Mouse (Mus musculus) thymus, postnatal 0 days (tissue): ENCODE measurements around the gene Fgf22. TPM values are rescaled to one million over a fixed set of nuclear protein-coding genes. Genes with fewer than 3 reads are reported as not detected.

Experiments used
- polyA plus RNA-seq: library from polyadenylated mRNA; unstranded; fragments of >200 nt; fragmentation: Nextera tagmentation; extraction: Ambion mirVana; gene quantifications from 2 replicates; pipeline ENCODE4 v1.2.1, GENCODE M21; 2015

Gene Fgf22
- polyA plus RNA-seq, 1 experiment from 2014 or later, result 0.23 TPM

Other genes starting within 250 kb of the Fgf22 start
- 3.3 and 4.2 TPM in 2 replicates for gene Plpp2, start 221.3 kb upstream of the Fgf22 start, polyA plus RNA-seq
- gene Mier2, start 199.9 kb upstream of the Fgf22 start, polyA plus RNA-seq, result 32.4 and 32.7 TPM in 2 replicates
- not detected in 2 replicates for gene Theg, start 167.7 kb upstream of the Fgf22 start, polyA plus RNA-seq
- not detected in 2 replicates for gene C2cd4c, start 141.1 kb upstream of the Fgf22 start, polyA plus RNA-seq
- gene Shc2, start 117.2 kb upstream of the Fgf22 start, polyA plus RNA-seq, result 0.24 and 0.26 TPM in 2 replicates
- gene Odf3l2, start 109.3 kb upstream of the Fgf22 start, polyA plus RNA-seq, result 0.10 TPM in 1 of 2 replicates, not detected in the other
- 2.4 and 3.4 TPM in 2 replicates for gene Madcam1, start 90.5 kb upstream of the Fgf22 start, polyA plus RNA-seq
- 56.0 and 58.2 TPM in 2 replicates for gene Tpgs1, start 85.7 kb upstream of the Fgf22 start, polyA plus RNA-seq
- 138 and 141 TPM in 2 replicates for gene Cdc34, start 72.9 kb upstream of the Fgf22 start, polyA plus RNA-seq
- 0.35 and 0.48 TPM in 2 replicates for gene Gzmm, start 66.1 kb upstream of the Fgf22 start, polyA plus RNA-seq
- 376 and 398 TPM in 2 replicates for gene Bsg, start 50.6 kb upstream of the Fgf22 start, polyA plus RNA-seq
- 0.05 TPM in 1 of 2 replicates, not detected in the other for gene Hcn2, start 38.4 kb upstream of the Fgf22 start, polyA plus RNA-seq
- 35.2 and 39.5 TPM in 2 replicates for gene Polrmt, start 8.5 kb upstream of the Fgf22 start, polyA plus RNA-seq
- gene Rnf126, start 11.9 kb downstream of the Fgf22 start, polyA plus RNA-seq, result 74.1 and 80.0 TPM in 2 replicates
- gene Fstl3, start 22.2 kb downstream of the Fgf22 start, polyA plus RNA-seq, result 5.4 and 6.0 TPM in 2 replicates
- gene Prss57, start 35.9 kb downstream of the Fgf22 start, polyA plus RNA-seq, result 31.6 and 32.5 TPM in 2 replicates
- 50.5 and 51.3 TPM in 2 replicates for gene Palm, start 38.5 kb downstream of the Fgf22 start, polyA plus RNA-seq
- gene Misp, start 65.9 kb downstream of the Fgf22 start, polyA plus RNA-seq, result 7.5 and 10.5 TPM in 2 replicates
- gene Ptbp1, start 99.4 kb downstream of the Fgf22 start, polyA plus RNA-seq, result 217 and 246 TPM in 2 replicates
- gene Prtn3, start 119.4 kb downstream of the Fgf22 start, polyA plus RNA-seq, result 1.7 TPM in 2 replicates
- 3.3 and 3.4 TPM in 2 replicates for gene Plppr3, start 119.6 kb downstream of the Fgf22 start, polyA plus RNA-seq
- gene Elane, start 131.2 kb downstream of the Fgf22 start, polyA plus RNA-seq, result 0.30 and 0.74 TPM in 2 replicates
- gene Cfd, start 135.8 kb downstream of the Fgf22 start, polyA plus RNA-seq, result 4.2 TPM in 1 of 2 replicates, not detected in the other
- 32.6 and 39.1 TPM in 2 replicates for gene Med16, start 153.8 kb downstream of the Fgf22 start, polyA plus RNA-seq
- 5.3 and 15.5 TPM in 2 replicates for gene Gm26602, start 155.8 kb downstream of the Fgf22 start, polyA plus RNA-seq
- gene Kiss1r, start 161.9 kb downstream of the Fgf22 start, polyA plus RNA-seq, result 0.48 and 1.2 TPM in 2 replicates
- 129 and 131 TPM in 2 replicates for gene R3hdm4, start 166.1 kb downstream of the Fgf22 start, polyA plus RNA-seq
- 3.7 TPM in 2 replicates for gene Arid3a, start 172.0 kb downstream of the Fgf22 start, polyA plus RNA-seq
- 77.5 and 85.8 TPM in 2 replicates for gene Wdr18, start 205.1 kb downstream of the Fgf22 start, polyA plus RNA-seq
- 0.09 and 0.20 TPM in 2 replicates for gene Grin3b, start 215.6 kb downstream of the Fgf22 start, polyA plus RNA-seq
- gene Tmem259, start 229.3 kb downstream of the Fgf22 start, polyA plus RNA-seq, result 19.4 and 25.8 TPM in 2 replicates
- gene Cnn2, start 233.5 kb downstream of the Fgf22 start, polyA plus RNA-seq, result 137 and 152 TPM in 2 replicates
- 5.2 and 5.8 TPM in 2 replicates for gene Abca7, start 241.4 kb downstream of the Fgf22 start, polyA plus RNA-seq